Mouse (Mus musculus) telencephalon, adult 2 months (tissue): Measurements from ENCODE around the gene Htr2b.

Source experiments
- DNase-seq: peaks from one replicate; pipeline ENCODE4 v3.0.0-alpha.2; 2011; ENCODE audit warnings: low read depth, low spot score

Htr2b gene

DNA sequence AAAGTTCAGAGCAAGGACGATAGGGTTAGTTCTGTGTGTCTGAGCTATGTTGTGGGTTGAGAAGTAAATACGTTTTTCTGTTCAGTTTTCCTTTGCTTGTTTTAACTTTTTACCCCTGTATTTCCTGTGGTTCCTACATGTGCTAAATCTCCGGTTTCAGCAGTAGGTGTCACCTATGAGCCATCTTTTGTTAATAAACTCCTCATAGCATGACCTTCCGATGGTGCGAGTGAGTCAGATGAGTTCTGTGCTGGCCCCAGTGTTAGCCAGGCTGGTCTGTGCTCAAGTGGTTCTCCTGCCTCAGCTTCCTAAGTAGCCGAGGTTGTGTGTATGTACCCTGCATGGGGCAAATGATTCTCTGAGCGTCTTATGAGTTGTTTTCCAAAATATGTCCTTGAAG lies 17.4 kb downstream of the Htr2b start:
- DNase-seq = no peak

DNA sequence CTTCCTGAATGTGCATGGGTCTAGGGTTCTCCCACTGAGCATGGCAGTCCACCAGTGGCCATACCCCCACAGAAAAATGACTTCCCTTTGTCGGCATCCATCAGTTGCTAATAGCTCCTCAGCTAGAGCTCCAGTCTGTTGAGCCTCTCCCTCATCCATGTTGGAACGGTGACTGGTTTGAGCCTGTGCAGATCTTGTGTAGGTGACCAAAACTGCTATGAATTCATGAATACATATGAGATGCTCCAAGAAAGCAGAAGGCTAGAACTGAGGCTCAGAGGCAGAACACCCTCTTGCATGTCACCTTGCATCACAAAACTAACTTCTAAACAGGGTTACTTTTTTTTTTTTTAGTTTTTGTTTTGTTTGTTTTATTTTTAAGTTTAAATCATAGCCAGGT lies 35.2 kb downstream of the Htr2b start:
- no peak for DNase-seq

DNA sequence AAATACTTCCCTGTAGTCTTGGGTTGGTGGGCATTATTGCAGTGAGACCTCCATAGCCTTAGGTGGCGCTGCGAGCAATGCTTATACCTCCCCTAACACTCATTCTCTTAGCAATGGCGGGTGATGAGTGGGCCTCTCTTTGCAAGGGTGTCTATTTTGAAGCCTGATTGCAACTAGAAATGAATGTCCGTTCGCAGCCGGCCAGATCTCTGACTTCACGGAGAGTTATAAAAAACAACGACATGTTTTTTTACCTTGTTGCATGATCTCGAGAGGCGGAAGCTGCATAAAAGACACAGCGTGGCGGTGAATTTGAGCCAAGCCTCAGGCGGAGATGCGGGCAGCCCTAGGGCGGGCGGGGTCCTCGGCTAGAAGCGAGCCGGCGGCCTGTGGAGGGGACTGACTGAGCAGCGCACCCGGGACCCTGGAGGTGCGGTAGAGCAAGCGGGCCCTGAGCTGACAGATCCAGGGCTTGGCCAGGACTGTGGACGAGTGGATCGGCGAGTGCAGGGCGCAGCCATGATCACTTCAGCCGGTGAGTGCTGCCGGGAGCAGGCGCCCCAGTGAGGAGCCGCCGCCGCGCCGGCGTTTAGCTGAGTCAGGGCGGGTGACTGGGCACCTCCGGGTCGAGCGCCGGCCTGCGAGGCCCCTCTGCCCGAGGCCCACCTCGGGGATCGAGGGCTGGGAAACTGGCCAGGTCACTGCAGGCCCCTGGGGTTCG lies 47.3 kb downstream of the Htr2b start, which contains the start of gene Psmd1:
Gene Psmd1, plus strand, starts transcription at position 117 of the 721 bp plus-strand sequence.
- DNase-seq = peak; percentile 91

DNA sequence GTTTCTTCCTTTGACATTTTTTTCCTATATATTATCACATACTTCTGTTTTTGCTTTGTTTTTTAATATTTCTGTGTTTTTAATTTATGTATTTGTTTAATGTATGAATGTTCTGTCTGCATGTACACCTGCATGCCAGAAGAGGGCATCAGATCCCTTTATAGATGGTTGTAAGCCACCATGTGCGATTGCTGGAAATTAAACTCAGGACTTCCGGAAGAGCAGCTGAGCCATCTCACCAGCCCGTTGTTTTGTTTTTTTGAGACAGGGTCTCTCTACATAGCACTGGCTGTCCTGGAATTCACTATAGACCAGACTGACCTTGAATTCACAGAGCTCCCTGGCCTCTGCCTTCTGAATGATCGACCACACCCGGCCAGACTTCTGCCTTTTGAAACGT lies 49.2 kb downstream of the Htr2b start:
- no peak for DNase-seq

DNA sequence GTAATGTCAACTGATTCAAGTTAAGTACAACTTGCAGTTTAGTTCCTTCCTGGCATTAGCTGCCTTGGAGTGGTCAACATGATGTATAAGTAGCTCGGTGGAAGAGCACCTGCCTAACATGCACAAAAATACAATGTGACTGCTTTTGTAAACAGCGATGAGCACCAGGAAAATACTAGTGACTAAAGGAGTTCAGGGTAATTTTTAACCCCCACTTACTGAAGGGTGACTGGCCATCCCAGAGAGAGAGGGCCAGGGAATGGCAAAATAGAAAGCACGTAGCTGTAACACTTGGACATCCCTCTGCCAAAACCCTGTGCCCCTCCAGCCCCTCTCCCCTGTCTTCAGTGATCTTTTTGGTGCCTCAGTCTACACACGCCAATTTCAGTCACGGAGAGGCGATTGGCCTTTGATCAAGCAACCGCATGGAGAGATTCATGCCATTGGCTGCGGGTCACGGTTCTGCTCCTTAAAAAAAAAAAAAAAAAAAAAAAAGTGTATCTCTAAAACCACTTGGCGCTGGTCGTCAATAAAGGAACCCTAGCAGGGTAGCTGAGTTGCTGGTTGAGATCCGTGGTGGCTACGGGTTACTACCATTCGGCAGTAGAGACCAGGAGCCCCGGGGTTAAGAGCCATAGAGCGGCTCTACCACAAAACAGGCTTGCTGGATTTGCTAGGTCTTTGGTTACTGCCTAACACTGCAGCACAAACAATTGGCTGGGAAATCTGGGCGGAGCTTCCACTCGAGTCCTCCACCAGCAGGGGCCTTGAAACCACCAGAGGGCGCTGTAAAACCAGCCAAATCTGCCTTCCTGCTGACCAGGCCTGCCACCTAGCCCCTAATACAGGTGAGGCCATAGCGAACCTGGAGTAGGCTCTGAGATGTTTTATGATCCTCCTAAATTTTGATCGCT lies 52.7 kb downstream of the Htr2b start:
- DNase-seq = peak; percentile 88

- DNase-seq = no peak
Measured at GRCm38 (mm10) chr1:86056284-86056683, 55.5 kb downstream of the Htr2b start.

GRCm38 (mm10) chr1:86054943-86055342 lies 56.8 kb downstream of the Htr2b start:
- no peak for DNase-seq

DNA sequence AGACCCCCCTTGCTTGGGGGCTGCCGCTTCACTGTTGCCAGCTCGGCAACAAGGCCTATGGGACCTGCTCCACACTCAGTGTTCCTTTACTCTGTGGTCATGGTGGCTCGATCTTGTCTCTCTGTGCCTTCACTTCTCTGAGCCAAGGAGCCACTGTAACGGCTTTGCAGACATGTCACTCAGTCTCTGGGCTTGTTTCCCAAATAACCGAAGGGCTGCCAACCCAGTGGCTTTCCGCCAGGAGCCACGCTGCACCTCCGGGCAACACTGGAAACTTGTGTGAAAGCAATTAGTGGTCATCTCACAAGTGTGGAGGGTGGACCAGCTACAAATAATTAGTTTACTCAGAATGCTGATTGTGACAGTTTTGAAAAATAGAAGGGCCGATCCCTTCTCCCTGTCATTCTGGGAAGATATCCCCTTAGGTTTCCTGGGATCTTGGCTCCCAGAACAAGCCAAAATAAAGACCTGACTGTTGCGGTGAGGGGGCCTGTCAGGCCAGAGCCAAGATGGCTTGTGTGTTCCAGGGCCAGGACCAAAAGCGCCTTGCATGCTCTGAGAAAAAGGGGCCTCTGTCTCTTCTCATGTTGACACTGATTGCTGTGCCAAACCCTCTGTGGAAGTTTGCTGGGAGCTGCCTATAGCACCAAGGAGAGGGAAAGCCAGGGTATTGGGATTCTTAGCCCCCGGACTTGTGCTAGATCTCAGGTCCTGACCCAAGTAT lies 58.4 kb downstream of the Htr2b start:
- no peak for DNase-seq
